Mouse (Mus musculus) embryonic facial prominence, embryonic 10.5 days (tissue): ENCODE data around the gene Sema4d. TPM values are rescaled to one million over a fixed set of nuclear protein-coding genes. Genes with fewer than 3 reads are reported as not detected.
A peak's percentile ranks its signal among the peaks of the same experiment; 100 is the strongest.

ENCODE experiments used
- DNase-seq: peaks from one replicate; pipeline ENCODE4 v3.0.0-alpha.2; 2017; ENCODE audit warnings: low spot score
- H3K27ac ChIP-seq: fragments of 300-500 bp; sonication (generic); replicated peaks from 2 replicates; pipeline ENCODE4 v1.5.1; 2016; ENCODE audit warnings: mild to moderate bottlenecking
- H3K27me3 ChIP-seq: fragments of 300-500 bp; sonication (generic); replicated peaks from 2 replicates; pipeline ENCODE4 v1.6.1; 2016; ENCODE audit warnings: low read depth, mild to moderate bottlenecking; ENCODE audit not compliant: poor library complexity, severe bottlenecking
- H3K36me3 ChIP-seq: fragments of 300-500 bp; sonication (generic); replicated peaks from 2 replicates; pipeline ENCODE4 v1.6.1; 2016; ENCODE audit warnings: mild to moderate bottlenecking, moderate library complexity
- H3K4me1 ChIP-seq: fragments of 300-500 bp; sonication (generic); 2 replicates; pipeline ENCODE4 v1.6.1; 2016
- H3K4me3 ChIP-seq: fragments of 300-500 bp; sonication (generic); 2 replicates; pipeline ENCODE4 v1.5.1; 2016; ENCODE audit warnings: mild to moderate bottlenecking, moderate library complexity
- H3K9me3 ChIP-seq: fragments of 300-500 bp; sonication (generic); 2 replicates; pipeline ENCODE4 v1.6.1; 2016; ENCODE audit warnings: mild to moderate bottlenecking
- whole genome bisulfite sequencing: fragments of 180-500 bp; shearing (Covaris S2); methylation state at CpG from one replicate; pipeline ENCODE4 v1.1.7; 2016; 5-methylcytosine and 5-hydroxymethylcytosine counted together
- polyA plus RNA-seq: library from polyadenylated mRNA; unstranded; fragments of >200 nt; fragmentation: Nextera tagmentation; extraction: Ambion mirVana; gene quantifications from 2 replicates; pipeline ENCODE4 v1.2.1, GENCODE M21; 2016

Gene Sema4d
- polyA plus RNA-seq, 1 experiment from 2014 or later: 7.8 TPM

GRCm38 (mm10) chr13:51806220-51806619, 12.7 kb upstream of the Sema4d start:
- H3K27ac ChIP-seq: no peak overlapping the region
- DNase-seq: no peak
- WGBS: 89% methylated on average over 15 of the region's 15 CpGs

GRCm38 (mm10) chr13:51805634-51806033, 12.1 kb upstream of the Sema4d start:
- H3K4me3 ChIP-seq: no peak overlapping the region
- H3K4me1 ChIP-seq: peaks cover 21% of the 10 kb centered on the region
- no peaks in the 10 kb centered on the region for H3K9me3 ChIP-seq
- DNase-seq: no peak
- no peaks in the 10 kb centered on the region for H3K36me3 ChIP-seq
- no peaks in the 10 kb centered on the region for H3K27me3 ChIP-seq
- 81% methylated on average over 4 of the region's 4 CpGs for WGBS
- no peak overlapping the region for H3K27ac ChIP-seq

More at GRCm38 (mm10) chr13:51806220-51806619, 12.7 kb upstream of the Sema4d start:
- Histone ChIP-seq H3K9me3 (no peaks in the 10 kb centered on the region), H3K4me1 (peaks cover 16% of the 10 kb centered on the region), H3K4me3 (no peak overlapping the region), H3K27me3 (no peaks in the 10 kb centered on the region), H3K36me3 (no peaks in the 10 kb centered on the region)

- no peaks in the 10 kb centered on the region for H3K9me3 ChIP-seq
- no peak for DNase-seq
- no peaks in the 10 kb centered on the region; the same call in none of the 2 replicates for H3K27me3 ChIP-seq
- peaks cover 7% of the 10 kb centered on the region for H3K4me1 ChIP-seq
- WGBS: 51% methylated on average over 9 of the region's 9 CpGs
- no peaks in the 10 kb centered on the region for H3K36me3 ChIP-seq
- H3K4me3 ChIP-seq: no peak overlapping the region
- H3K27ac ChIP-seq: no peak overlapping the region
These were observed 7.4 kb upstream of the Sema4d start for GRCm38 (mm10) chr13:51800921-51801320.

- Histone ChIP-seq H3K27me3 (no peaks in the 10 kb centered on the region; the same call in none of the 2 replicates), H3K9me3 (no peaks in the 10 kb centered on the region), H3K4me1 (peaks cover 7% of the 10 kb centered on the region), H3K27ac (no peak overlapping the region), H3K4me3 (no peak overlapping the region), H3K36me3 (no peaks in the 10 kb centered on the region)
- no peak for DNase-seq
- WGBS: 87% methylated on average over 16 of the region's 16 CpGs
These were observed 6.4 kb upstream of the Sema4d start for GRCm38 (mm10) chr13:51799735-51800522.

- WGBS: 57% methylated on average over 8 of the region's 8 CpGs
- Histone ChIP-seq H3K4me3 (no peak overlapping the region), H3K9me3 (no peaks in the 10 kb centered on the region), H3K27me3 (peaks cover 12% of the 10 kb centered on the region), H3K36me3 (no peaks in the 10 kb centered on the region), H3K27ac (no peak overlapping the region), H3K4me1 (peaks cover 18% of the 10 kb centered on the region)
- no peak for DNase-seq
These were observed 4.6 kb upstream of the Sema4d start for GRCm38 (mm10) chr13:51797899-51798746.

- peak overlapping the region; percentile 89 for H3K4me3 ChIP-seq
- H3K4me1 ChIP-seq: peaks cover 33% of the 10 kb centered on the region
- 26% methylated on average over 7 of the region's 7 CpGs for WGBS
- peak overlapping the region; percentile 82 for H3K27ac ChIP-seq
- H3K27me3 ChIP-seq: peaks cover 44% of the 10 kb centered on the region
- no peaks in the 10 kb centered on the region for H3K9me3 ChIP-seq
- H3K36me3 ChIP-seq: no peaks in the 10 kb centered on the region
- DNase-seq: no peak
These were observed 401 bp upstream of the Sema4d start for GRCm38 (mm10) chr13:51793948-51794347.

GRCm38 (mm10) chr13:51792729-51793424, 670 bp downstream of the Sema4d start:
- Histone ChIP-seq H3K27me3 (peaks cover 44% of the 10 kb centered on the region), H3K4me3 (peak overlapping the region; percentile 89), H3K4me1 (peaks cover 33% of the 10 kb centered on the region), H3K9me3 (no peaks in the 10 kb centered on the region), H3K36me3 (no peaks in the 10 kb centered on the region), H3K27ac (peak overlapping the region; percentile 82)
- peak; percentile 62 for DNase-seq
- 2% methylated on average over 43 of the region's 43 CpGs for WGBS

GRCm38 (mm10) chr13:51792135-51792573, 1.4 kb downstream of the Sema4d start:
- no peak for DNase-seq
- Histone ChIP-seq H3K36me3 (no peaks in the 10 kb centered on the region), H3K4me1 (peaks cover 33% of the 10 kb centered on the region), H3K4me3 (peak overlapping the region; percentile 89), H3K27me3 (peaks cover 44% of the 10 kb centered on the region), H3K9me3 (no peaks in the 10 kb centered on the region), H3K27ac (no peak overlapping the region)
- 24% methylated on average over 11 of the region's 11 CpGs for WGBS

- H3K36me3 ChIP-seq: no peaks in the 10 kb centered on the region
- H3K27ac ChIP-seq: no peak overlapping the region
- peaks cover 33% of the 10 kb centered on the region for H3K4me1 ChIP-seq
- H3K27me3 ChIP-seq: peaks cover 44% of the 10 kb centered on the region
- WGBS: 66% methylated on average over 3 of the region's 3 CpGs
- H3K4me3 ChIP-seq: peak overlapping the region; percentile 89
- H3K9me3 ChIP-seq: no peaks in the 10 kb centered on the region
- DNase-seq: no peak
These were observed 1.9 kb downstream of the Sema4d start for GRCm38 (mm10) chr13:51791604-51792003.

GRCm38 (mm10) chr13:51790793-51791192, 2.8 kb downstream of the Sema4d start:
- no peaks in the 10 kb centered on the region for H3K36me3 ChIP-seq
- DNase-seq: no peak
- no peak overlapping the region for H3K27ac ChIP-seq
- H3K27me3 ChIP-seq: peaks cover 44% of the 10 kb centered on the region
- H3K9me3 ChIP-seq: no peaks in the 10 kb centered on the region
- 74% methylated on average over 5 of the region's 5 CpGs for WGBS
- no peak overlapping the region for H3K4me3 ChIP-seq
- H3K4me1 ChIP-seq: peaks cover 33% of the 10 kb centered on the region

GRCm38 (mm10) chr13:51787858-51788257, 5.7 kb downstream of the Sema4d start:
- Histone ChIP-seq H3K27me3 (peaks cover 29% of the 10 kb centered on the region), H3K27ac (no peak overlapping the region), H3K4me1 (peaks cover 33% of the 10 kb centered on the region), H3K36me3 (no peaks in the 10 kb centered on the region), H3K9me3 (no peaks in the 10 kb centered on the region), H3K4me3 (no peak overlapping the region)
- WGBS: 60% methylated on average over 2 of the region's 2 CpGs
- no peak for DNase-seq

GRCm38 (mm10) chr13:51786616-51787015, 6.9 kb downstream of the Sema4d start:
- no peak overlapping the region for H3K4me3 ChIP-seq
- DNase-seq: no peak
- no peak overlapping the region for H3K27ac ChIP-seq
- 83% methylated on average over 4 of the region's 4 CpGs for WGBS
- H3K27me3 ChIP-seq: peaks cover 17% of the 10 kb centered on the region
- H3K4me1 ChIP-seq: peaks cover 21% of the 10 kb centered on the region
- no peaks in the 10 kb centered on the region for H3K9me3 ChIP-seq
- no peaks in the 10 kb centered on the region for H3K36me3 ChIP-seq
